15 mouse cellular contexts compared by ENCODE assay signal in the genomic region with DNA sequence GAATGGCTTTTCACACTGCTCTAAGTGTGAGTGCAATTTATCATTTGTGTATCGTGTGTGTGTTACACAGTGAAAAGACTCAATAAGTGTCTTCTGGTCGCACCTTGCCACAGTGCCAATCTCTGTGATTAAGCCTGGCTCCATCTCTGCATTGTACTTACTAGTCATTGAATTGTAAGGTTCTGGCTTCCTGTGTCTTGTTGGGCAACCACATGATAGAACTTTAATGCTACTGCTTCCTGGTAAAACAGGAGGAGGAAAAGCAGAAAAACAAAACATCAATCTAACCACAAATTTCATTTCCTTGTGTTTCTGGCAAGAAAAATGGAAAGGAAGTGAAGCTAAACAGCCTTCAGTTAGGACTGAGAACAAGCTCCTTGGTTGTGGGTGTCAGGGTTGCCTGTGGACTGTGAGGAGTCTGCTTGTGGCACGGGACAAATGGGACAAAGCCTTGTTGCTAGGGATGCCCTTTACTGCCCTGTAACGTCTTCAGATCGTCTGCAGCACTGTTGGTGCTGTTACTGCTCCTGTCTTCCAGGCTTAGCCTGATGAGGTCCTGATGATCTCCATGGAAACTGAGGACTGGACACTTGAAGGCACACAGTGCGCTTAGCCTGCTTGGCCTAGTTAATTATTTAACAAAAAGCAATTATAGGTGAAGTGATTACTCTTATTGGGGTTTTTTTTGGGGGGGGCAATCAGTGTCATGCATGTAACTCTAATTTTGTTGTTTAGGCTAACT. TPM values are rescaled to one million over a fixed set of nuclear protein-coding genes. Genes with fewer than 3 reads are reported as not detected.
DNase-seq lines count a peak whose midpoint lies in the region; ATAC-seq and TF ChIP-seq lines count a peak whose summit lies in the region.
"Had no signal": no experiment of that assay in that cellular context is flagged by ENCODE, and none has a peak within 500 bp of the region (broad histone marks: within the 10 kb centered on the region; RNA-seq: fewer than 3 reads in every experiment).

No protein-coding gene starts in this region.

- TF ChIP-seq CTCF in midbrain, postnatal 0 days (IDR thresholded peaks at IDR 0.05): no peak

- no peak overlapping the region for H3K4me2 ChIP-seq in midbrain, embryonic 13.5 days (replicated peaks)
- no peak overlapping the region for H3K4me2 ChIP-seq in midbrain, postnatal 0 days (ENCODE audit: low read depth, low read length, poor library complexity, severe bottlenecking)
- H3K4me2 ChIP-seq: hindbrain, embryonic 15.5 days; liver, embryonic 11.5 days; lung, embryonic 14.5 days had no signal

- H3K9ac ChIP-seq in midbrain, embryonic 13.5 days (replicated peaks): no peak overlapping the region
- no peak overlapping the region for H3K9ac ChIP-seq in midbrain, postnatal 0 days (replicated peaks; ENCODE audit: low read length, poor library complexity, severe bottlenecking)
- H3K9ac ChIP-seq: hindbrain, embryonic 15.5 days; lung, embryonic 14.5 days had no signal

- H3K4me3 ChIP-seq in midbrain, embryonic 13.5 days (replicated peaks): no peak overlapping the region
- no peak overlapping the region for H3K4me3 ChIP-seq in midbrain, postnatal 0 days (ENCODE audit: low read depth, low read length)
- H3K4me3 ChIP-seq in macrophage (ENCODE audit: inconsistent target): no peak overlapping the region
- H3K4me3 ChIP-seq: hindbrain, embryonic 15.5 days; megakaryocyte, embryonic 14.5 days had no signal

- H3K4me1 ChIP-seq in midbrain, embryonic 13.5 days (replicated peaks): no peaks in the 10 kb centered on the region
- no peaks in the 10 kb centered on the region for H3K4me1 ChIP-seq in midbrain, postnatal 0 days (ENCODE audit: insufficient read depth, low read length)
- H3K4me1 ChIP-seq: hindbrain, embryonic 15.5 days had no signal

- ATAC-seq in midbrain, embryonic 13.5 days: no peak
- ATAC-seq in midbrain, postnatal 0 days (ENCODE audit: low FRiP score): no peak
- peak; percentile 75 for ATAC-seq in activated CD4-positive, CD25-positive, alpha-beta regulatory T cell, adult 4 months
- ATAC-seq: forebrain, embryonic 14.5 days had no signal

- H3K9me3 ChIP-seq in midbrain, embryonic 13.5 days: no peaks in the 10 kb centered on the region
- H3K9me3 ChIP-seq in midbrain, postnatal 0 days (ENCODE audit: low read length): no peaks in the 10 kb centered on the region
- H3K9me3 ChIP-seq: hindbrain, embryonic 15.5 days; megakaryocyte, embryonic 14.5 days had no signal

- WGBS in midbrain, embryonic 13.5 days: 58% methylated on average over 6 of the region's 6 CpGs
- 55% methylated on average over 6 of the region's 6 CpGs for WGBS in midbrain, postnatal 0 days
- WGBS in macrophage (ENCODE audit: missing documents): 68% methylated on average over 6 of the region's 6 CpGs

- peaks cover 34% of the 10 kb centered on the region for H3K36me3 ChIP-seq in midbrain, embryonic 13.5 days
- H3K36me3 ChIP-seq in midbrain, postnatal 0 days (ENCODE audit: insufficient read depth, low read length): 0 out of 2 replicates have a peak, but pooled peaks cover 5% of the 10 kb centered on the region
- peaks cover 2% of the 10 kb centered on the region; the same call in 1 of the 2 replicates for H3K36me3 ChIP-seq in macrophage (ENCODE audit: inconsistent target)

- no peak for DNase-seq in midbrain, postnatal 0 days (ENCODE audit: low spot score)
- peak; percentile 34 for DNase-seq in CD4-positive, CD25-positive, alpha-beta regulatory T cell, adult 2 months (ENCODE audit: low read depth, low spot score)
- DNase-seq in layer of hippocampus, adult 9-11 months: no peak
- DNase-seq in layer of hippocampus, adult 9-10 months (ENCODE audit: low spot score): no peak
- DNase-seq: cerebellum, adult 2 months; left cerebral cortex, postnatal 4 days; lung, embryonic 14.5 days; spleen, adult 18-20 months had no signal

- H3K79me2 ChIP-seq in macrophage (ENCODE audit: inconsistent target): no peaks in the 10 kb centered on the region; the same call in 1 of the 2 replicates

- peak overlapping the region; percentile 17; the same call in 1 of the 2 replicates for H3K27ac ChIP-seq in midbrain, embryonic 13.5 days
- H3K27ac ChIP-seq in midbrain, postnatal 0 days (ENCODE audit: low read depth, low read length): no peak overlapping the region
- H3K27ac ChIP-seq in macrophage: peak overlapping the region; percentile 49
- H3K27ac ChIP-seq: hindbrain, embryonic 15.5 days had no signal

- H3K27me3 ChIP-seq in midbrain, embryonic 13.5 days: no peaks in the 10 kb centered on the region
- H3K27me3 ChIP-seq in midbrain, postnatal 0 days (ENCODE audit: insufficient read depth, low read length): no peaks in the 10 kb centered on the region
- H3K27me3 ChIP-seq: hindbrain, embryonic 15.5 days; megakaryocyte, embryonic 14.5 days had no signal

RNA-seq across cellular contexts. Expression of a gene that starts 14.7 kb away (rescaled TPM):
- polyA plus RNA-seq in midbrain, embryonic 13.5 days (2015; fragmentation: Nextera tagmentation; extraction: Ambion mirVana): 0.87 and 0.92 TPM in 2 replicates
- total RNA-seq in midbrain, postnatal 0 days (2014; rRNA removed): 0.66 and 0.77 TPM in 2 replicates
- polyA plus RNA-seq in midbrain, postnatal 0 days (2015; fragmentation: Nextera tagmentation; extraction: Ambion mirVana): 0.63 and 0.74 TPM in 2 replicates
- polyA plus RNA-seq in activated CD4-positive, CD25-positive, alpha-beta regulatory T cell, adult 4 months (2017; shearing (Covaris generic)): under 1 TPM; 0.15 to 0.85 TPM
- total RNA-seq in macrophage (2018; cell fraction: chromatin; rRNA removed): 1,000 to 10,000 TPM in 4 of 26 experiments, 100 to 1,000 TPM in 22; 108 to 1,258 (median 429) TPM
- 100 to 1,000 TPM; 118 to 492 (median 272) TPM for total RNA-seq in macrophage (2018; cell fraction: cytosol; rRNA removed)
- 1,000 to 10,000 TPM in 3 of 26 experiments, 100 to 1,000 TPM in 23; 125 to 1,186 (median 537) TPM for total RNA-seq in macrophage (2018; cell fraction: nucleus; rRNA removed)
- 75.4 to 337 TPM (median 171 TPM) in 3 replicates for polyA plus RNA-seq in macrophage (2018)

RNA-seq across cellular contexts. Expression of a gene that starts 21.8 kb away (rescaled TPM):
- 0.13 and 0.19 TPM in 2 replicates for polyA plus RNA-seq in midbrain, embryonic 13.5 days (2015; fragmentation: Nextera tagmentation; extraction: Ambion mirVana)
- total RNA-seq in midbrain, postnatal 0 days (2014; rRNA removed): 0.47 TPM in 1 of 2 replicates, not detected in the other
- polyA plus RNA-seq in midbrain, postnatal 0 days (2015; fragmentation: Nextera tagmentation; extraction: Ambion mirVana): 0.23 and 0.42 TPM in 2 replicates
- not detected for polyA plus RNA-seq in activated CD4-positive, CD25-positive, alpha-beta regulatory T cell, adult 4 months (2017; shearing (Covaris generic))
- total RNA-seq in macrophage (2018; cell fraction: chromatin; rRNA removed): 1 to 10 TPM in 8 of 26 experiments, under 1 TPM in 16, not detected in 2; 0.08 to 3.2 (median 0.76) TPM
- total RNA-seq in macrophage (2018; cell fraction: cytosol; rRNA removed): under 1 TPM in 4 of 26 experiments, not detected in 22; 0.04 to 0.24 (median 0.11) TPM
- 1 to 10 TPM in 1 of 26 experiments, under 1 TPM in 19, not detected in 6; 0.11 to 1.4 (median 0.42) TPM for total RNA-seq in macrophage (2018; cell fraction: nucleus; rRNA removed)
- polyA plus RNA-seq in macrophage (2018): not detected in 3 replicates
- polyA plus RNA-seq: liver, embryonic 11.5 days had no signal

RNA-seq across cellular contexts. Expression of a gene that starts 25.4 kb away (rescaled TPM):
- polyA plus RNA-seq in midbrain, embryonic 13.5 days (2015; fragmentation: Nextera tagmentation; extraction: Ambion mirVana): 210 and 214 TPM in 2 replicates
- 63.8 and 89.9 TPM in 2 replicates for total RNA-seq in midbrain, postnatal 0 days (2014; rRNA removed)
- 134 and 140 TPM in 2 replicates for polyA plus RNA-seq in midbrain, postnatal 0 days (2015; fragmentation: Nextera tagmentation; extraction: Ambion mirVana)
- 1 to 10 TPM; 8.2 to 8.3 TPM for polyA plus RNA-seq in activated CD4-positive, CD25-positive, alpha-beta regulatory T cell, adult 4 months (2017; shearing (Covaris generic))
- 10 to 100 TPM in 24 of 26 experiments, 1 to 10 TPM in 2; 8.0 to 55.7 (median 22.6) TPM for total RNA-seq in macrophage (2018; cell fraction: chromatin; rRNA removed)
- 10 to 100 TPM; 38.6 to 58.8 (median 49.2) TPM for total RNA-seq in macrophage (2018; cell fraction: cytosol; rRNA removed)
- 10 to 100 TPM; 16.2 to 42.6 (median 28.0) TPM for total RNA-seq in macrophage (2018; cell fraction: nucleus; rRNA removed)
- 35.8 to 44.5 TPM (median 41.0 TPM) in 3 replicates for polyA plus RNA-seq in macrophage (2018)

Comparison
In these comparisons a context has a peak if more than half of its experiments do, and no peak if none do; other contexts are left out.
1. RNA of a gene that starts 14.7 kb away (polyA plus RNA-seq): 75.4 to 337 TPM in macrophage; 0.87 to 0.92 TPM in midbrain, embryonic 13.5 days, 0.15 to 0.85 TPM in activated CD4-positive, CD25-positive, alpha-beta regulatory T cell, adult 4 months and 0.63 to 0.74 TPM in midbrain, postnatal 0 days; every median in the first group is over 10 times any median in the second.